8 mouse cellular contexts compared by ENCODE assay signal in the genomic region with DNA sequence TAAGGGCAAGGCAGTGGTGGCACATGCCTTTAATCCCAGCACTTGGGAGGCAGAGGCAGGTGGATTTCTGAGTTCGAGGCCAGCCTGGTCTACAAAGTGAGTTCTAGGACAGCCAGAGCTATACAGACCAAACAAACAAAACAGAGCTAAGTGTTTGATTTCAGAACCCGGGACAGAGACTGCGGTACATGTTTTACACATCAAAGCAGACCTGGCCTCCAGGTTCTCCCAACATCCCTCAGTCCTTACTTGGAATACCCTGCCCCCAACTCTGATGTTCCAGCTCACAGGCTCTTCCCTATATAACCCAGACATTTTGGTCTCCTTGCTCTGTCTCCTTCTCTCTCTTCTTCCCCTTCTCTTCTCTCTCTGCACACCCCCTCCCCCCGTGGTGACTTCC. TPM values are rescaled to one million over a fixed set of nuclear protein-coding genes. Genes with fewer than 3 reads are reported as not detected.
"Had no signal": no experiment of that assay in that cellular context is flagged by ENCODE, and none has a peak within 500 bp of the region (broad histone marks: within the 10 kb centered on the region; RNA-seq: fewer than 3 reads in every experiment).

No protein-coding gene starts in this region.

RNA-seq across cellular contexts. Expression of a gene that starts 45.2 kb away (rescaled TPM):
- total RNA-seq: common myeloid progenitor, adult 5-6 weeks; granulocyte monocyte progenitor cell, adult 5-6 weeks had no signal

RNA-seq across cellular contexts. Expression of a gene that starts 45.5 kb away (rescaled TPM):
- total RNA-seq: common myeloid progenitor, adult 5-6 weeks; forebrain, postnatal 0 days; gastrocnemius, adult 18-20 months; gastrocnemius, postnatal 36 days; granulocyte monocyte progenitor cell, adult 5-6 weeks; heart, adult 18-20 months; heart, adult 2 months; heart, adult 8-10 months had no signal
